Mouse (Mus musculus) cerebellum, postnatal 25 days (tissue): ENCODE measurements around the gene Nudt5.

Source experiments
- DNase-seq, 2 experiments: peaks; one replicate each; pipeline ENCODE4 v3.0.0; 2021; ENCODE audit warnings: mixed read lengths in 2 of 2

Gene Nudt5

GRCm38 (mm10) chr2:5844873-5845631 is at the start of gene Nudt5, which contains the start of gene Cdc123:
Nudt5 (plus strand) TSS chr2:5845019.
Cdc123 (minus strand) TSS chr2:5845164.
- DNase-seq, result peak; percentile 92 to 93

- no peak for DNase-seq
Observed at GRCm38 (mm10) chr2:5797816-5798672, 46.8 kb upstream of the Nudt5 start.

GRCm38 (mm10) chr2:5801182-5801640 is 43.6 kb upstream of the Nudt5 start:
- no peak for DNase-seq

GRCm38 (mm10) chr2:5801927-5802590 is 42.8 kb upstream of the Nudt5 start:
- no peak for DNase-seq

GRCm38 (mm10) chr2:5804440-5805045 is 40.3 kb upstream of the Nudt5 start:
- no peak for DNase-seq

- no peak for DNase-seq
Observed at GRCm38 (mm10) chr2:5805228-5805627, 39.6 kb upstream of the Nudt5 start.

GRCm38 (mm10) chr2:5806201-5806600 is 38.6 kb upstream of the Nudt5 start:
- DNase-seq, result peak in 1 of 2 experiments; percentile 35

- no peak for DNase-seq
Observed at GRCm38 (mm10) chr2:5810036-5810718, 34.6 kb upstream of the Nudt5 start.

- no peak for DNase-seq
Observed at GRCm38 (mm10) chr2:5811235-5811782, 33.5 kb upstream of the Nudt5 start.

GRCm38 (mm10) chr2:5821264-5821663 is 23.6 kb upstream of the Nudt5 start:
- DNase-seq, result no peak

GRCm38 (mm10) chr2:5822449-5822848 is 22.4 kb upstream of the Nudt5 start:
- DNase-seq, result no peak

GRCm38 (mm10) chr2:5824213-5824612 is 20.6 kb upstream of the Nudt5 start:
- no peak for DNase-seq

- DNase-seq, result no peak
Observed at GRCm38 (mm10) chr2:5824685-5825084, 20.1 kb upstream of the Nudt5 start.

GRCm38 (mm10) chr2:5825265-5825913 is 19.4 kb upstream of the Nudt5 start:
- DNase-seq, result no peak

- no peak for DNase-seq
Observed at GRCm38 (mm10) chr2:5840815-5841214, 4.0 kb upstream of the Nudt5 start.

- no peak for DNase-seq
Observed at GRCm38 (mm10) chr2:5844181-5844872, 492 bp upstream of the Nudt5 start.

GRCm38 (mm10) chr2:5845826-5846225 is 1.0 kb downstream of the Nudt5 start:
- no peak for DNase-seq

- no peak for DNase-seq
Observed at GRCm38 (mm10) chr2:5851116-5851515, 6.3 kb downstream of the Nudt5 start.

- DNase-seq, result no peak
Observed at GRCm38 (mm10) chr2:5851866-5852265, 7.0 kb downstream of the Nudt5 start.

- no peak for DNase-seq
Observed at GRCm38 (mm10) chr2:5862834-5863233, 18.0 kb downstream of the Nudt5 start, which contains the start of gene Gm13199. Gm13199 (minus strand) TSS chr2:5862934.

GRCm38 (mm10) chr2:5867681-5868080 is 22.9 kb downstream of the Nudt5 start:
- no peak for DNase-seq
